21 mouse cellular contexts compared by ENCODE assay signal in the genomic region with DNA sequence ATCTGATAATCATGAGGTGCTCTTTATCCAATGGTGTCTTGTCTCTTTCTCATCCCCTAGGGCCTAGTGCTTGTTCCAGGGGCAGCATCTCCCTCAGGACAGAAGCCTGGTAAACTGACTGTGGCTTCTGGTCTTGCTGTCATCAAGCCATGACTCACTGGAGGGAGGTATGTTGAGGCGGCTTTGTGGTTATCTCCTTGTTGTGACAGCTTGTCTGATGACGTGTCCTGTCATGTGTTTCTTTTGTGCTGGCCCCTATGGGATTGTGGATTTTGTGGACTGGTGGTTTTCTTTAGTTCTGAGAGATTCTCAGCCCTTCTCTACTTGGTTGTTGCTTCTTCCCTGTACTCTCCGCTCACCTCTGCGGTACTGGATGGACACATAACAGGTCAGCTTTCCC. TPM values are rescaled to one million over a fixed set of nuclear protein-coding genes. Genes with fewer than 3 reads are reported as not detected.
DNase-seq lines count a peak whose midpoint lies in the region; ATAC-seq and TF ChIP-seq lines count a peak whose summit lies in the region.
"Had no signal": no experiment of that assay in that cellular context is flagged by ENCODE, and none has a peak within 500 bp of the region (broad histone marks: within the 10 kb centered on the region; RNA-seq: fewer than 3 reads in every experiment).

No protein-coding gene starts in this region.

- H3K27ac ChIP-seq in thymus, adult 2 months (ENCODE audit: control insufficient read depth, insufficient read depth, low read length): no peak overlapping the region
- H3K27ac ChIP-seq: left cerebral cortex, adult 2 months; liver, embryonic 14.5 days; midbrain, embryonic 15.5 days; stomach, postnatal 0 days had no signal

- no peak for TF ChIP-seq CTCF in C2C12 (IDR thresholded peaks at IDR 0.05; ENCODE audit: control insufficient read depth, insufficient read depth, insufficient read length)
- TF ChIP-seq CTCF in Patski (IDR thresholded peaks at IDR 0.05): no peak
- TF ChIP-seq CTCF in thymus, adult 2 months (IDR thresholded peaks at IDR 0.05; ENCODE audit: borderline replicate concordance, control insufficient read depth, extremely low read depth, insufficient read depth, low read length, poor library complexity): no peak

- TF ChIP-seq POLR2A in thymus, adult 2 months (IDR thresholded peaks at IDR 0.05; ENCODE audit: control insufficient read depth, extremely low read depth, insufficient read depth, low read length, poor library complexity): no peak

- ATAC-seq in Patski: peak; percentile 78
- ATAC-seq: activated CD4-positive, CD25-positive, alpha-beta regulatory T cell, adult 4 months; midbrain, embryonic 15.5 days had no signal

- DNase-seq in 3134 (ENCODE audit: extremely low read depth, insufficient read length, low spot score) (peak; percentile 74), Patski (ENCODE audit: low read depth, low spot score) (no peak), adipocyte (ENCODE audit: low spot score) (no peak)
- no peak for DNase-seq in thymus, adult 2 months
- no peak for DNase-seq in heart, postnatal 25 days (ENCODE audit: low spot score)
- DNase-seq: cerebellum, adult 8-10 months; gastrocnemius, postnatal 36 days; heart, postnatal 4 days; kidney, adult 8-10 months; lung, postnatal 10 days; thymus, postnatal 4 days had no signal

- in situ Hi-C loops in Patski (cut with MboI; ENCODE audit: low pct_unique_long_range_greater_than_20kb): no loop called here

- peaks cover 52% of the 10 kb centered on the region for H3K4me1 ChIP-seq in megakaryocyte, embryonic 14.5 days
- no peaks in the 10 kb centered on the region for H3K4me1 ChIP-seq in thymus, adult 2 months (replicated peaks; ENCODE audit: control insufficient read depth, insufficient read depth, low read length)

- H3K79me3 ChIP-seq in C2C12 (ENCODE audit: low read depth): peaks cover 72% of the 10 kb centered on the region

- H3ac ChIP-seq in C2C12 (ENCODE audit: control insufficient read depth, insufficient read length, low read depth): peak overlapping the region; percentile 47

- H3K9me3 ChIP-seq in megakaryocyte, embryonic 14.5 days: 0 out of 2 replicates have a peak, but pooled peaks cover 3% of the 10 kb centered on the region
- H3K9me3 ChIP-seq: heart, embryonic 12.5 days; midbrain, embryonic 15.5 days had no signal

- H3K79me2 ChIP-seq in C2C12 (ENCODE audit: control insufficient read depth, insufficient read depth): peaks cover 87% of the 10 kb centered on the region

- POLR2A ChIA-PET in Patski (lab: Charles Lee): interaction anchor here (1.1 kb wide), 1 partner anchor 9 kb away, joined by 3 read pairs; no protein-coding TSS in a partner anchor

- no peaks in the 10 kb centered on the region for H3K27me3 ChIP-seq in C2C12 (ENCODE audit: control insufficient read depth, insufficient read depth, insufficient read length)
- H3K27me3 ChIP-seq in Patski: no peaks in the 10 kb centered on the region
- peaks cover 22% of the 10 kb centered on the region for H3K27me3 ChIP-seq in megakaryocyte, embryonic 14.5 days (replicated peaks)
- no peaks in the 10 kb centered on the region for H3K27me3 ChIP-seq in thymus, adult 2 months (ENCODE audit: control insufficient read depth, insufficient read depth, low read length)
- H3K27me3 ChIP-seq: heart, embryonic 12.5 days; midbrain, embryonic 15.5 days had no signal

- 50% methylated on average over 4 of the region's 4 CpGs for WGBS in thymus, adult 2 months

- CTCF ChIA-PET in Patski (lab: Charles Lee): interaction anchor here (1.2 to 1.5 kb wide), 3 partner anchors 9 to 51 kb away, joined by 3 to 4 read pairs (median 3); a partner anchor contains a TSS

- H3K36me3 ChIP-seq in C2C12 (ENCODE audit: control insufficient read depth, insufficient read depth): peaks cover 55% of the 10 kb centered on the region
- H3K36me3 ChIP-seq in megakaryocyte, embryonic 14.5 days (replicated peaks; ENCODE audit: low read length): peaks cover 15% of the 10 kb centered on the region
- no peaks in the 10 kb centered on the region for H3K36me3 ChIP-seq in thymus, adult 2 months (ENCODE audit: control insufficient read depth, insufficient read depth, low read length)

- intact Hi-C loops in heart, postnatal 25 days (cut with DNase I): no loop called here

- no peak overlapping the region for H3K4me3 ChIP-seq in C2C12 (ENCODE audit: insufficient read depth, poor library complexity, severe bottlenecking)
- peak overlapping the region; percentile 66 for H3K4me3 ChIP-seq in megakaryocyte, embryonic 14.5 days (replicated peaks)
- no peak overlapping the region for H3K4me3 ChIP-seq in thymus, adult 2 months (ENCODE audit: control insufficient read depth, insufficient read depth, low read length)
- H3K4me3 ChIP-seq: heart, embryonic 12.5 days; left cerebral cortex, adult 2 months; midbrain, embryonic 15.5 days had no signal

TF ChIP-seq in C2C12, 6 proteins besides CTCF, POLR2A, EP300 and RAD21:
- TF ChIP-seq FOSL1 (IDR thresholded peaks at IDR 0.05; ENCODE audit: insufficient read depth, low read length, poor library complexity, severe bottlenecking) (peak; percentile 99), MYOG (IDR thresholded peaks at IDR 0.05; ENCODE audit: control insufficient read depth, extremely low read depth, insufficient read length) (no peak), MYOD1 (IDR thresholded peaks at IDR 0.05; ENCODE audit: control insufficient read depth, insufficient read length, low read depth) (peak; percentile 89), MAX (IDR thresholded peaks at IDR 0.05) (peak; percentile 79), USF1 (IDR thresholded peaks at IDR 0.05; ENCODE audit: low read depth) (peak; percentile 80), CEBPB (IDR thresholded peaks at IDR 0.05; ENCODE audit: low read depth) (peak; percentile 70)

RNA-seq across cellular contexts. Expression of a gene that starts 8.8 kb away (rescaled TPM):
- polyA plus RNA-seq in C2C12 (2012; fragmentation: generic; extraction: Trizol) (48.8 TPM), Patski (2021) (70.8 TPM)
- polyA plus RNA-seq in megakaryocyte, embryonic 14.5 days (2012; ENCODE audit: insufficient read depth, low replicate concordance): 7.0 and 8.7 TPM in 2 replicates
- polyA plus RNA-seq in thymus, adult 2 months (2012; rRNA removed): 60.3 and 66.6 TPM in 2 replicates
- total RNA-seq in heart, postnatal 25 days (2021): 10 to 100 TPM; 35.5 to 35.9 TPM

RNA-seq across cellular contexts. Expression of a gene that starts 22.6 kb away (rescaled TPM):
- 27.2 TPM for polyA plus RNA-seq in C2C12 (2012; fragmentation: generic; extraction: Trizol)
- 38.9 TPM for polyA plus RNA-seq in Patski (2021)
- 11.5 and 16.3 TPM in 2 replicates for polyA plus RNA-seq in megakaryocyte, embryonic 14.5 days (2012; ENCODE audit: insufficient read depth, low replicate concordance)
- polyA plus RNA-seq in thymus, adult 2 months (2012; rRNA removed): 247 and 304 TPM in 2 replicates
- 10 to 100 TPM; 23.5 to 25.1 TPM for total RNA-seq in heart, postnatal 25 days (2021)

RNA-seq across cellular contexts. Expression of a gene that starts 46.8 kb away (rescaled TPM):
- polyA plus RNA-seq in C2C12 (2012; fragmentation: generic; extraction: Trizol) (17.2 TPM), Patski (2021) (13.5 TPM)
- 25.3 and 64.2 TPM in 2 replicates for polyA plus RNA-seq in megakaryocyte, embryonic 14.5 days (2012; ENCODE audit: insufficient read depth, low replicate concordance)
- polyA plus RNA-seq in thymus, adult 2 months (2012; rRNA removed): 69.7 and 87.6 TPM in 2 replicates
- total RNA-seq in heart, postnatal 25 days (2021): 10 to 100 TPM; 21.0 to 21.9 TPM

RNA-seq across cellular contexts. Expression of a gene that starts 51.2 kb away (rescaled TPM):
- polyA plus RNA-seq in C2C12 (2012; fragmentation: generic; extraction: Trizol) (not detected), Patski (2021) (not detected)
- not detected in 2 replicates for polyA plus RNA-seq in megakaryocyte, embryonic 14.5 days (2012; ENCODE audit: insufficient read depth, low replicate concordance)
- 0.31 and 0.66 TPM in 2 replicates for polyA plus RNA-seq in thymus, adult 2 months (2012; rRNA removed)
- total RNA-seq in heart, postnatal 25 days (2021): not detected
- polyA plus RNA-seq: embryonic facial prominence, embryonic 14.5 days; forebrain, embryonic 11.5 days; heart, embryonic 12.5 days; stomach, postnatal 0 days had no signal
